Mouse (Mus musculus) liver, postnatal 0 days (tissue): ENCODE measurements around the gene Shisa7. TPM values are rescaled to one million over a fixed set of nuclear protein-coding genes. Genes with fewer than 3 reads are reported as not detected.
"Not testable (repeated sequence)": the region's sequence is repeated elsewhere in the genome, so short reads cannot be mapped to it uniquely, and the experiment has no call there.

Experiments used
- ATAC-seq: fragments of 200-750 bp; cut with Nextera tagmentation; 2 replicates; pipeline ENCODE4 v1.8.0; 2017; ENCODE audit warnings: mild to moderate bottlenecking, moderate library complexity
- DNase-seq: peaks from one replicate; pipeline ENCODE4 v3.0.0-alpha.2; 2016
- H3K27ac ChIP-seq: fragments of 300-500 bp; sonication (generic); 2 replicates; pipeline ENCODE4 v1.5.1; 2014; ENCODE audit warnings: antibody characterized with exemption, moderate library complexity, mild to moderate bottlenecking, low read depth
- H3K27me3 ChIP-seq: fragments of 300-500 bp; sonication (generic); 2 replicates; pipeline ENCODE4 v1.6.1; 2014; ENCODE audit warnings: low read length, control low read depth, mixed read lengths; ENCODE audit not compliant: insufficient read depth
- H3K36me3 ChIP-seq: fragments of 300-500 bp; sonication (generic); replicated peaks from 2 replicates; pipeline ENCODE4 v1.6.1; 2014; ENCODE audit warnings: mild to moderate bottlenecking, control low read depth, low read length, moderate library complexity, mixed read lengths; ENCODE audit not compliant: insufficient read depth
- H3K4me1 ChIP-seq: fragments of 300-500 bp; sonication (generic); 2 replicates; pipeline ENCODE4 v1.6.1; 2014; ENCODE audit warnings: antibody characterized with exemption, mild to moderate bottlenecking, control low read depth; ENCODE audit not compliant: insufficient read depth
- H3K4me2 ChIP-seq: fragments of 300-500 bp; sonication (generic); 2 replicates; pipeline ENCODE4 v1.6.1; 2014; ENCODE audit warnings: low read depth, mild to moderate bottlenecking, low read length, moderate library complexity, mixed read lengths
- H3K4me3 ChIP-seq: fragments of 300-500 bp; sonication (generic); 2 replicates; pipeline ENCODE4 v1.5.1; 2014; ENCODE audit warnings: low read depth, low read length
- H3K9ac ChIP-seq: fragments of 300-500 bp; sonication (generic); replicated peaks from 2 replicates; pipeline ENCODE4 v1.6.1; 2014; ENCODE audit warnings: mild to moderate bottlenecking, moderate library complexity
- H3K9me3 ChIP-seq: fragments of 300-500 bp; sonication (generic); 2 replicates; pipeline ENCODE4 v1.6.1; 2016; ENCODE audit warnings: mild to moderate bottlenecking, control low read depth, low read length, mixed read lengths
- CTCF ChIP-seq: sonication (generic); IDR thresholded peaks from 2 replicates; pipeline ENCODE4 v1.5.1; 2016; ENCODE audit warnings: antibody characterized with exemption, low read depth
- EP300 ChIP-seq: IDR thresholded peaks from 2 replicates; pipeline ENCODE4 v1.6.1; 2016; ENCODE audit warnings: antibody characterized with exemption, low read depth, mild to moderate bottlenecking
- WGBS: fragments of 180-500 bp; shearing (Covaris S2); extraction: QIAGEN DNeasy Blood & Tissue Kit; methylation state at CpG from one replicate; pipeline ENCODE4 v1.1.7; 2014; ENCODE audit not compliant: insufficient replicate concordance; 5-methylcytosine and 5-hydroxymethylcytosine counted together
- polyA plus RNA-seq: library from polyadenylated mRNA; unstranded; fragments of >200 nt; fragmentation: Nextera tagmentation; extraction: Ambion mirVana; gene quantifications from 2 replicates; pipeline ENCODE4 v1.2.1, GENCODE M21; 2015

Gene Shisa7
- polyA plus RNA-seq, 1 experiment from 2014 or later: not detected

- H3K27ac ChIP-seq: peak overlapping the region; percentile 19; the same call in 1 of the 2 replicates
- no peaks in the 10 kb centered on the region for H3K36me3 ChIP-seq
- WGBS: 18% methylated on average over 1 of the region's 1 CpGs
- TF ChIP-seq EP300 (no peak), CTCF (no peak)
- ATAC-seq (no peak), DNase-seq (peak; percentile 61)
- peaks cover 25% of the 10 kb centered on the region for H3K4me1 ChIP-seq
- H3K9ac ChIP-seq: no peak overlapping the region
- no peak overlapping the region for H3K4me3 ChIP-seq
- H3K9me3 ChIP-seq: no peaks in the 10 kb centered on the region
- H3K4me2 ChIP-seq: no peak overlapping the region
- H3K27me3 ChIP-seq: no peaks in the 10 kb centered on the region
These were observed 18.5 kb upstream of the Shisa7 start for GRCm38 (mm10) chr7:4863041-4863440.

GRCm38 (mm10) chr7:4860926-4861325 is 16.4 kb upstream of the Shisa7 start:
- H3K9me3 ChIP-seq, H3K9ac ChIP-seq, H3K27me3 ChIP-seq, H3K4me2 ChIP-seq, ATAC-seq, H3K4me3 ChIP-seq, DNase-seq, H3K36me3 ChIP-seq, H3K27ac ChIP-seq: not testable (repeated sequence)
- WGBS: 70% methylated on average over 3 of the region's 3 CpGs
- peaks cover 18% of the 10 kb centered on the region for H3K4me1 ChIP-seq

- H3K9me3 ChIP-seq: no peaks in the 10 kb centered on the region
- H3K27me3 ChIP-seq: no peaks in the 10 kb centered on the region
- H3K27ac ChIP-seq: no peak overlapping the region
- TF ChIP-seq EP300: no peak
- TF ChIP-seq CTCF: no peak
- no peak overlapping the region for H3K9ac ChIP-seq
- no peak overlapping the region for H3K4me2 ChIP-seq
- peak; percentile 27; the same call in 1 of the 2 replicates for ATAC-seq
- H3K4me1 ChIP-seq: peaks cover 14% of the 10 kb centered on the region
- WGBS: 73% methylated on average over 12 of the region's 12 CpGs
- DNase-seq: no peak
- no peak overlapping the region for H3K4me3 ChIP-seq
- no peaks in the 10 kb centered on the region for H3K36me3 ChIP-seq
These were observed 15.0 kb upstream of the Shisa7 start for GRCm38 (mm10) chr7:4859418-4859978.

GRCm38 (mm10) chr7:4857321-4857720 is 12.8 kb upstream of the Shisa7 start:
- Histone ChIP-seq H3K9ac (no peak overlapping the region), H3K9me3 (no peaks in the 10 kb centered on the region), H3K4me1 (peaks cover 4% of the 10 kb centered on the region), H3K36me3 (no peaks in the 10 kb centered on the region), H3K27ac (no peak overlapping the region), H3K27me3 (no peaks in the 10 kb centered on the region), H3K4me2 (no peak overlapping the region), H3K4me3 (no peak overlapping the region)
- DNase-seq (no peak), ATAC-seq (no peak)
- TF ChIP-seq EP300: no peak
- no peak for TF ChIP-seq CTCF
- 62% methylated on average over 7 of the region's 7 CpGs for WGBS

DNA sequence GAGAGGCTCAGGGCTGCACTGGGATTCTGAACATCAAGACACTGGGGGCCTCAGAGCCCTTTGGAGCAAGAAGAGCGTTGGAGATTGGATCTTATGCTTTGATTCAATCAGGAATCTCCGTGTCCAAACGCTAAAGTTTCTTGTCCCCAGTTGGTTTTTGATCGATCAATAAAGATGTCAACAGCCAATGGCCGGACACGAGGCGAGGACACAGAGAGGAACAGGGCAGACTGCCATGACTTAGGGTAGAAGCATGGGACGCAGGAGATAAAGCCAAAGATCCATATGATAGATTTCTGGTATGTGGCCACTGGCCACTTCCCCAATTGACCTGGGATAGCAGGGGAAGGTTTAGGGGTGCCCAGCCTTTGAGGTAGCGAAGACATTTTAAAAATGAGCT is 12.0 kb upstream of the Shisa7 start:
- no peak overlapping the region for H3K4me2 ChIP-seq
- 57% methylated on average over 9 of the region's 9 CpGs for WGBS
- no peak for ATAC-seq
- DNase-seq: no peak
- no peak overlapping the region for H3K27ac ChIP-seq
- H3K27me3 ChIP-seq: no peaks in the 10 kb centered on the region
- TF ChIP-seq EP300: no peak
- no peak for TF ChIP-seq CTCF
- H3K9me3 ChIP-seq: no peaks in the 10 kb centered on the region
- peaks cover 4% of the 10 kb centered on the region for H3K4me1 ChIP-seq
- H3K4me3 ChIP-seq: no peak overlapping the region
- H3K36me3 ChIP-seq: no peaks in the 10 kb centered on the region
- no peak overlapping the region for H3K9ac ChIP-seq

DNA sequence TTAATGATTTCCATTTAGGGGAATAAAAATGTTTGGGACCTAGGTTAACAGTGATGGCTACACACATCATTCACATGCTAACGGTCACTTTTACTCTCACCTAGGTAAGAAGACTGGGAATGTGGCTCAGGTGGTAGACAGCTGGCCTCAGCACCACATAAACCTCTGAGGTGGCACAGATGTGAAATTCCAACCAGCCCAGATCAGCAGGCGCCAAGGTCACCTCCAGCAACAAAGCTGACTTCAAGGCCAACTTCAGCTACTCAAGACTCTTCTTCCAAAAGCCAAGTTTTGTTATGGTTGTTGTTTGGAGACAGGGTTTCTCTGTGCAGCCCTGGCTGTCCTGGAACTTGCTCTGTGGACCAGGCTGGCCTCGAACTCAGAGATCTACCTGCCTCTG is 9.1 kb upstream of the Shisa7 start:
- Histone ChIP-seq H3K9me3 (no peaks in the 10 kb centered on the region), H3K36me3 (no peaks in the 10 kb centered on the region), H3K27ac (no peak overlapping the region), H3K4me2 (no peak overlapping the region), H3K9ac (no peak overlapping the region), H3K4me3 (no peak overlapping the region), H3K4me1 (no peaks in the 10 kb centered on the region), H3K27me3 (no peaks in the 10 kb centered on the region)
- TF ChIP-seq CTCF (no peak), EP300 (no peak)
- no peak for DNase-seq
- no peak for ATAC-seq
- WGBS: 58% methylated on average over 3 of the region's 3 CpGs

DNA sequence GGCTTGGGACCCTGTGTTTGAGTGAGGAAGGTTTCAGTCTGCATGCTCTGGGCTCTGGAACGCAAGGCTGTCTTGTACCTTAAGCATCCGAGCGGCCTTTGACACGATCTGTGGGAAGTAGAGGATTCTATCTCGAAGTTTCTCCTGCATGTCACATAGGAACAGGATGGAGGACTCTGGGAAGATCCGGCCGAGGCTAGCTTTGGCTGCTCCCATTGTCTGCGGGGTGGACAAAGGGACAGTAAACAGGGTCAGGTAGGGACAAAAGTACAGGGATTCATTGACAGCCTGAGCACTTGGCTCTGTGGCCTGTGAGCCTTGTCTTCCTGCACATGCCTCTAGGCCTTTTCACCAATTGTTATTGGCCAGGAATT is 6.8 kb upstream of the Shisa7 start:
- WGBS: 72% methylated on average over 8 of the region's 8 CpGs
- Histone ChIP-seq H3K27me3 (no peaks in the 10 kb centered on the region), H3K36me3 (no peaks in the 10 kb centered on the region), H3K27ac (no peak overlapping the region), H3K9me3 (no peaks in the 10 kb centered on the region; the same call in 1 of the 2 replicates), H3K4me3 (no peak overlapping the region), H3K4me1 (no peaks in the 10 kb centered on the region), H3K4me2 (no peak overlapping the region), H3K9ac (no peak overlapping the region)
- no peak for TF ChIP-seq CTCF
- no peak for TF ChIP-seq EP300
- DNase-seq: no peak
- no peak for ATAC-seq
